ENCODE assay signal across 7 mouse cellular contexts in the genomic region with DNA sequence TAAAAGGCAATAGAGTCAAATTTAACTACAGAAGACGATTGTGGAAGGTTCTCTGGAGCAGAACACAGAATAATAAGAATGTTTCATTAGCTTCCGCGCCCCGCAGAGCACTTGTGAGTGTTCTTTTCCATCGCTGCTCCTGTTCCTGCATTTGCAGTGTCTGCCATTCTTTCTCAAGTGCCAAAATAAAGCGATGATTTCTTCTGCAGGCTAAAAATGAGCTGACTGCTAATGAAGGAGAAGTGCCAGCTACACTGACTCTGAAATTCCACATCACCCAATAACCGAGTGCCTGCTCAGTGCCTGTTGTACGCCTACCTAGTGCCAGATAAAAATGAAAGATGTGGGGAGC.
A peak's percentile ranks its signal among the peaks of the same experiment; 100 is the strongest.
DNase-seq lines count a peak whose midpoint lies in the region; ATAC-seq and TF ChIP-seq lines count a peak whose summit lies in the region.

No protein-coding gene starts in this region.

- WGBS in embryonic facial prominence, embryonic 10.5 days = 76% methylated on average over 8 of the region's 8 CpGs
- 23% methylated on average over 8 of the region's 8 CpGs for WGBS in hindbrain, postnatal 0 days
- WGBS in limb, embryonic 13.5 days = 35% methylated on average over 8 of the region's 8 CpGs

- DNase-seq in layer of hippocampus, adult 11-12 months (ENCODE audit: low spot score) = peak; percentile 20
- no peak for DNase-seq in layer of hippocampus, postnatal 25 days (ENCODE audit: extremely low spot score in 1 of 2, low spot score in 1 of 2)
- DNase-seq in embryonic facial prominence, embryonic 10.5 days (ENCODE audit: low spot score) = no peak
- peak; percentile 34 for DNase-seq in hindbrain, postnatal 0 days (ENCODE audit: low spot score)
- no peak for DNase-seq in spleen, postnatal 36 days (ENCODE audit: low spot score in 2 of 2)
- DNase-seq in gastrocnemius, postnatal 25 days = no peak

- TF ChIP-seq CTCF in hindbrain, postnatal 0 days (IDR thresholded peaks at IDR 0.05; ENCODE audit: low read depth) = no peak

- H3K4me3 ChIP-seq in embryonic facial prominence, embryonic 10.5 days = no peak overlapping the region
- H3K4me3 ChIP-seq in hindbrain, postnatal 0 days (ENCODE audit: low read length) = no peak overlapping the region
- no peak overlapping the region for H3K4me3 ChIP-seq in limb, embryonic 13.5 days

- H3K4me2 ChIP-seq in hindbrain, postnatal 0 days (ENCODE audit: low read depth, low read length) = peak overlapping the region; percentile 24
- peak overlapping the region; percentile 41 for H3K4me2 ChIP-seq in limb, embryonic 13.5 days (replicated peaks)

- no peak overlapping the region for H3K9ac ChIP-seq in hindbrain, postnatal 0 days (replicated peaks; ENCODE audit: low read length)
- 0 out of 2 replicates have a peak overlapping the region, but pooled peaks have one; percentile 5 for H3K9ac ChIP-seq in limb, embryonic 13.5 days

- no peaks in the 10 kb centered on the region for H3K36me3 ChIP-seq in embryonic facial prominence, embryonic 10.5 days (replicated peaks)
- no peaks in the 10 kb centered on the region for H3K36me3 ChIP-seq in hindbrain, postnatal 0 days (ENCODE audit: insufficient read depth, low read length)
- H3K36me3 ChIP-seq in limb, embryonic 13.5 days = no peaks in the 10 kb centered on the region

- no peaks in the 10 kb centered on the region for H3K9me3 ChIP-seq in embryonic facial prominence, embryonic 10.5 days
- no peaks in the 10 kb centered on the region for H3K9me3 ChIP-seq in hindbrain, postnatal 0 days (ENCODE audit: low read length)
- no peaks in the 10 kb centered on the region for H3K9me3 ChIP-seq in limb, embryonic 13.5 days

- H3K4me1 ChIP-seq in embryonic facial prominence, embryonic 10.5 days = peaks cover 15% of the 10 kb centered on the region
- no peaks in the 10 kb centered on the region for H3K4me1 ChIP-seq in hindbrain, postnatal 0 days (ENCODE audit: insufficient read depth, low read length)
- H3K4me1 ChIP-seq in limb, embryonic 13.5 days = peaks cover 24% of the 10 kb centered on the region

- H3K27ac ChIP-seq in embryonic facial prominence, embryonic 10.5 days (replicated peaks) = 0 out of 2 replicates have a peak overlapping the region, but pooled peaks have one; percentile 4
- peak overlapping the region; percentile 16; the same call in 1 of the 2 replicates for H3K27ac ChIP-seq in hindbrain, postnatal 0 days
- peak overlapping the region; percentile 69 for H3K27ac ChIP-seq in limb, embryonic 13.5 days

- no peaks in the 10 kb centered on the region for H3K27me3 ChIP-seq in embryonic facial prominence, embryonic 10.5 days (replicated peaks; ENCODE audit: low read depth, poor library complexity, severe bottlenecking)
- H3K27me3 ChIP-seq in hindbrain, postnatal 0 days (ENCODE audit: insufficient read depth, low read length) = no peaks in the 10 kb centered on the region
- H3K27me3 ChIP-seq in limb, embryonic 13.5 days = no peaks in the 10 kb centered on the region

- no peak for ATAC-seq in hindbrain, postnatal 0 days
- peak; percentile 19; the same call in 1 of the 2 replicates for ATAC-seq in limb, embryonic 13.5 days (ENCODE audit: low FRiP score, low read depth)

Comparison
In these comparisons a context has a peak if more than half of its experiments do, and no peak if none do; other contexts are left out.
1. DNase-seq: peak in layer of hippocampus, adult 11-12 months (single experiment) and hindbrain, postnatal 0 days (single experiment); none in layer of hippocampus, postnatal 25 days (0 of 2), embryonic facial prominence, embryonic 10.5 days (single experiment), spleen, postnatal 36 days (0 of 2) and gastrocnemius, postnatal 25 days (single experiment).
2. H3K27ac ChIP-seq: peak in every context shown above with its lines; median percentile 69 in limb, embryonic 13.5 days; 16 in hindbrain, postnatal 0 days; 4 in embryonic facial prominence, embryonic 10.5 days.